Mouse (Mus musculus) thymus, postnatal 0 days (tissue): ENCODE data around the gene Fmnl2. TPM values are rescaled to one million over a fixed set of nuclear protein-coding genes. Genes with fewer than 3 reads are reported as not detected.

Source experiments
- DNase-seq: peaks from one replicate; pipeline ENCODE4 v3.0.0-alpha.2; 2015; ENCODE audit warnings: low spot score
- polyA plus RNA-seq: library from polyadenylated mRNA; unstranded; fragments of >200 nt; fragmentation: Nextera tagmentation; extraction: Ambion mirVana; gene quantifications from 2 replicates; pipeline ENCODE4 v1.2.1, GENCODE M21; 2015

The Fmnl2 gene
- polyA plus RNA-seq, 1 experiment from 2014 or later = 6.6 TPM

- no peak for DNase-seq
These were observed 242.4 kb downstream of the Fmnl2 start for GRCm38 (mm10) chr2:53100093-53100492.

GRCm38 (mm10) chr2:53101885-53102740 is 244.5 kb downstream of the Fmnl2 start:
- no peak for DNase-seq

GRCm38 (mm10) chr2:53102901-53103300 is 245.2 kb downstream of the Fmnl2 start:
- DNase-seq = no peak

GRCm38 (mm10) chr2:53105408-53105807 is 247.7 kb downstream of the Fmnl2 start:
- DNase-seq = no peak

- no peak for DNase-seq
These were observed 248.4 kb downstream of the Fmnl2 start for GRCm38 (mm10) chr2:53106056-53106455.

GRCm38 (mm10) chr2:53106472-53106871 is 248.8 kb downstream of the Fmnl2 start:
- no peak for DNase-seq

- no peak for DNase-seq
These were observed 250.9 kb downstream of the Fmnl2 start for GRCm38 (mm10) chr2:53108547-53108946.

GRCm38 (mm10) chr2:53121797-53122196 is 264.1 kb downstream of the Fmnl2 start:
- DNase-seq = peak; percentile 55

- DNase-seq = no peak
These were observed 268.3 kb downstream of the Fmnl2 start for GRCm38 (mm10) chr2:53125998-53126397.

- DNase-seq = no peak
These were observed 271.4 kb downstream of the Fmnl2 start for GRCm38 (mm10) chr2:53129070-53129469.

GRCm38 (mm10) chr2:53131567-53131966 is 273.9 kb downstream of the Fmnl2 start:
- no peak for DNase-seq

GRCm38 (mm10) chr2:53146852-53147251 is 289.2 kb downstream of the Fmnl2 start:
- no peak for DNase-seq

GRCm38 (mm10) chr2:53173966-53174365 is 316.3 kb downstream of the Fmnl2 start:
- DNase-seq = no peak

- DNase-seq = no peak
These were observed 321.3 kb downstream of the Fmnl2 start for GRCm38 (mm10) chr2:53178966-53179365.

- DNase-seq = no peak
These were observed 322.2 kb downstream of the Fmnl2 start for GRCm38 (mm10) chr2:53179876-53180275.

Other genes starting within 250 kb of the Fmnl2 start
- gene Cacnb4, start 181.0 kb upstream of the Fmnl2 start, polyA plus RNA-seq = 0.18 and 0.21 TPM in 2 replicates
- gene Stam2, start 115.6 kb upstream of the Fmnl2 start, polyA plus RNA-seq = 25.9 and 26.6 TPM in 2 replicates